Mouse (Mus musculus) C2C12 (cell line): Measurements from ENCODE around the gene Tanc1.

Experiments used
- CTCF ChIP-seq: IDR thresholded peaks from one replicate; pipeline ENCODE4 v1.5.1; 2011; ENCODE audit not compliant: control insufficient read depth, insufficient read depth, insufficient read length
- MYOD1 ChIP-seq: IDR thresholded peaks from one replicate; pipeline ENCODE4 v1.6.1; 2011; ENCODE audit warnings: low read depth; ENCODE audit not compliant: control insufficient read depth, insufficient read length

- TF ChIP-seq CTCF = no peak
- TF ChIP-seq MYOD1 = no peak
Observed at GRCm38 (mm10) chr2:59742500-59743116, 130.8 kb downstream of the Tanc1 start.
